Mouse (Mus musculus) spleen, postnatal 36 days (tissue): Measurements from ENCODE around the gene Esyt1.

Experiments used
- DNase-seq, 2 experiments: peaks; one replicate each; pipeline ENCODE4 v3.0.0; 2022; ENCODE audit warnings: low spot score in 2 of 2, mixed read lengths in 1 of 2

Esyt1 gene

GRCm38 (mm10) chr10:128538340-128538870, 12.7 kb upstream of the Esyt1 start:
- no peak for DNase-seq

GRCm38 (mm10) chr10:128536266-128536940, 10.7 kb upstream of the Esyt1 start:
- DNase-seq: peak; percentile 91 to 95

- DNase-seq: peak; percentile 70 to 77
These were observed 10.1 kb upstream of the Esyt1 start for GRCm38 (mm10) chr10:128535624-128536265.

- no peak for DNase-seq
These were observed 9.5 kb upstream of the Esyt1 start for GRCm38 (mm10) chr10:128535206-128535605.

- no peak for DNase-seq
These were observed 990 bp upstream of the Esyt1 start for GRCm38 (mm10) chr10:128526366-128527356.

- peak; percentile 77 to 80 for DNase-seq
These were observed 674 bp downstream of the Esyt1 start for GRCm38 (mm10) chr10:128524732-128525662.

- peak in 1 of 2 experiments; percentile 40 for DNase-seq
These were observed 1.4 kb downstream of the Esyt1 start for GRCm38 (mm10) chr10:128524111-128524731.

- no peak for DNase-seq
These were observed 3.3 kb downstream of the Esyt1 start for GRCm38 (mm10) chr10:128522351-128522750.

- DNase-seq: no peak
These were observed 5.1 kb downstream of the Esyt1 start for GRCm38 (mm10) chr10:128520591-128520990.

GRCm38 (mm10) chr10:128518833-128519232, 6.8 kb downstream of the Esyt1 start:
- DNase-seq: no peak

GRCm38 (mm10) chr10:128516677-128517076, 9.0 kb downstream of the Esyt1 start:
- no peak for DNase-seq

GRCm38 (mm10) chr10:128516029-128516428, 9.6 kb downstream of the Esyt1 start:
- no peak for DNase-seq

GRCm38 (mm10) chr10:128515044-128515443, 10.6 kb downstream of the Esyt1 start:
- DNase-seq: no peak

- no peak for DNase-seq
These were observed 13.9 kb downstream of the Esyt1 start for GRCm38 (mm10) chr10:128511761-128512160.

GRCm38 (mm10) chr10:128511189-128511588, 14.5 kb downstream of the Esyt1 start:
- DNase-seq: no peak

GRCm38 (mm10) chr10:128510301-128510700, 15.4 kb downstream of the Esyt1 start:
- DNase-seq: no peak

GRCm38 (mm10) chr10:128509831-128510230, 15.8 kb downstream of the Esyt1 start:
- DNase-seq: no peak

GRCm38 (mm10) chr10:128509203-128509602, 16.5 kb downstream of the Esyt1 start:
- no peak for DNase-seq

GRCm38 (mm10) chr10:128508260-128508659, 17.4 kb downstream of the Esyt1 start:
- DNase-seq: no peak

GRCm38 (mm10) chr10:128505974-128506373, 19.7 kb downstream of the Esyt1 start:
- DNase-seq: no peak
